Mouse (Mus musculus) G1E (cell line): ENCODE measurements around the gene Zfp26.

Experiments used
- CTCF ChIP-seq: IDR thresholded peaks from 2 replicates; pipeline ENCODE4 v1.5.1; 2012; ENCODE audit warnings: low read depth, low read length, inconsistent platforms, mixed read lengths
- GATA1 ChIP-seq: IDR thresholded peaks from 2 replicates; pipeline ENCODE4 v1.6.1; 2012; ENCODE audit warnings: borderline replicate concordance, low read length, inconsistent platforms, mixed read lengths
- GATA2 ChIP-seq: IDR thresholded peaks from 2 replicates; pipeline ENCODE4 v1.6.1; 2012; ENCODE audit warnings: low read depth, low read length, inconsistent platforms, borderline replicate concordance
- TAL1 ChIP-seq: conservative IDR thresholded peaks from 2 replicates; pipeline ENCODE4 v1.6.1; 2012; ENCODE audit warnings: low read depth, low read length, inconsistent platforms, mixed read lengths

DNA sequence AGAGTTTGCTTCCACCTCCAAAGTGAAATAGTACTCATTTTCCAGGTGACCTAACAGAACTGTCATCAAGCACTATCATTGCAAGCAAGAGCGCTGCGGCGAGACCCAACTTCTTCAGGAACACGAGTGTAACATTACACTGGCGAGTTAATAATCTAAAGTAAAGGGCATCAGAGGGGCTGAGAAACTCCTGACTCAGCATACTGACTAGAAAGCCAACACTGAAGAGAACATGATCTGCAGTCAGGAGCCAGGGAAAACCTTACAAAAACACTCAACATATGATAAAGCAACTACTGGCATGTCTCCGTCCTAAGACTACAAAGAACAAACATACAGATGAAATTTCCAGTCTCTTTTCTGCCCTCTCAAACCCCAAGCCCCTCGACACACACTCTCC lies 76.3 kb downstream of the Zfp26 start:
- TF ChIP-seq CTCF (no peak), GATA1 (no peak), GATA2 (no peak), TAL1 (no peak)
